Mouse (Mus musculus) forebrain, embryonic 14.5 days (tissue): Measurements from ENCODE around the gene Lrp1. TPM values are rescaled to one million over a fixed set of nuclear protein-coding genes. Genes with fewer than 3 reads are reported as not detected.
"Not testable (repeated sequence)": the region's sequence is repeated elsewhere in the genome, so short reads cannot be mapped to it uniquely, and the experiment has no call there.

ENCODE experiments used
- ATAC-seq: fragments of 200-750 bp; cut with Nextera tagmentation; 2 replicates; pipeline ENCODE4 v1.8.0; 2017; ENCODE audit warnings: mild to moderate bottlenecking, moderate library complexity
- DNase-seq: peaks from one replicate; pipeline ENCODE4 v3.0.0-alpha.2; 2015; ENCODE audit warnings: low spot score
- H3K27ac ChIP-seq: fragments of 300-500 bp; sonication (generic); 2 replicates; pipeline ENCODE4 v1.5.1; 2014; ENCODE audit warnings: low read depth, mild to moderate bottlenecking, control low read depth, low read length, moderate library complexity
- H3K27me3 ChIP-seq: fragments of 300-500 bp; sonication (generic); replicated peaks from 2 replicates; pipeline ENCODE4 v1.6.1; 2014; ENCODE audit warnings: low read length, control low read depth, mixed read lengths; ENCODE audit not compliant: control insufficient read depth, insufficient read depth
- H3K36me3 ChIP-seq: fragments of 300-500 bp; sonication (generic); 2 replicates; pipeline ENCODE4 v1.6.1; 2014; ENCODE audit warnings: low read length, control low read depth; ENCODE audit not compliant: control insufficient read depth, insufficient read depth
- H3K4me1 ChIP-seq: fragments of 300-500 bp; sonication (generic); 2 replicates; pipeline ENCODE4 v1.6.1; 2014; ENCODE audit warnings: antibody characterized with exemption, low read length, control low read depth; ENCODE audit not compliant: control insufficient read depth, insufficient read depth
- H3K4me2 ChIP-seq: fragments of 300-500 bp; sonication (generic); 2 replicates; pipeline ENCODE4 v1.6.1; 2014; ENCODE audit warnings: mild to moderate bottlenecking, control low read depth, low read length
- H3K4me3 ChIP-seq: fragments of 300-500 bp; sonication (generic); 2 replicates; pipeline ENCODE4 v1.5.1; 2014; ENCODE audit warnings: low read depth, low read length, control low read depth
- H3K9ac ChIP-seq: fragments of 300-500 bp; sonication (generic); 2 replicates; pipeline ENCODE4 v1.6.1; 2014; ENCODE audit warnings: mild to moderate bottlenecking, low read length, control low read depth, moderate library complexity
- H3K9me3 ChIP-seq: fragments of 300-500 bp; sonication (generic); replicated peaks from 2 replicates; pipeline ENCODE4 v1.6.1; 2016; ENCODE audit warnings: low read length, control low read depth, mixed read lengths; ENCODE audit not compliant: control insufficient read depth
- WGBS: fragments of 180-500 bp; shearing (Covaris S2); extraction: QIAGEN DNeasy Blood & Tissue Kit; methylation state at CpG from one replicate; pipeline ENCODE4 v1.1.7; 2014; 5-methylcytosine and 5-hydroxymethylcytosine counted together
- polyA plus RNA-seq: library from polyadenylated mRNA; unstranded; fragments of >200 nt; fragmentation: Nextera tagmentation; extraction: Ambion mirVana; gene quantifications from 2 replicates; pipeline ENCODE4 v1.2.1, GENCODE M21; 2014

Lrp1 gene
- polyA plus RNA-seq, 1 experiment from 2014 or later = 60.2 TPM

DNA sequence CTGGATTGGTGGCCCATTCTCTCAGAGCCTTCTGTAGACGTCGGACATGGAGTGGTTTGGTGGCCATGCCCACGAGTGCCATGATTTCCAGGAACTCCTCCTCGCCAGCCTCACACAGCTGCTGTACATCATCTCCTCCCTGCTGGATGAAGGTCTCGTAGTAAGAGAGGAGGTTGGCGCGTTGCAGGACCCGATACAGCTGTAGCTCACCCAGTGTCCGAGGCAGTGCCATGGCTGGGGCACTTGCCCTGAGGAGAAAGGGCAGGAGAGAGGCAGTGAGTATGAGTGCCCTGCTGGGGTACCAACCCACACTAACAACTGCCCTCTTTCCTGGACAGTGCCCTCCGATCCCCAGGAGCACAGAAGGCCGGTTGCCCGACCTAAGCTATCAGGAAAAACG, 43.9 kb upstream of the Lrp1 start:
- Histone ChIP-seq H3K4me3 (no peak overlapping the region), H3K27me3 (peaks cover 60% of the 10 kb centered on the region), H3K4me2 (no peak overlapping the region), H3K4me1 (peaks cover 20% of the 10 kb centered on the region), H3K9me3 (no peaks in the 10 kb centered on the region), H3K9ac (no peak overlapping the region), H3K27ac (no peak overlapping the region), H3K36me3 (no peaks in the 10 kb centered on the region)
- 15% methylated on average over 13 of the region's 13 CpGs for WGBS
- ATAC-seq = no peak
- DNase-seq = no peak

GRCm38 (mm10) chr10:127664166-127664565, 43.2 kb upstream of the Lrp1 start:
- peaks cover 20% of the 10 kb centered on the region for H3K4me1 ChIP-seq
- WGBS = 11% methylated on average over 16 of the region's 16 CpGs
- DNase-seq = no peak

GRCm38 (mm10) chr10:127663590-127663989, 42.6 kb upstream of the Lrp1 start:
- Histone ChIP-seq H3K4me2 (no peak overlapping the region), H3K27me3 (peaks cover 60% of the 10 kb centered on the region), H3K4me1 (peaks cover 20% of the 10 kb centered on the region), H3K27ac (no peak overlapping the region), H3K9me3 (no peaks in the 10 kb centered on the region), H3K9ac (no peak overlapping the region), H3K36me3 (no peaks in the 10 kb centered on the region), H3K4me3 (no peak overlapping the region)
- DNase-seq (no peak), ATAC-seq (no peak)
- 22% methylated on average over 5 of the region's 5 CpGs for WGBS

More at GRCm38 (mm10) chr10:127664166-127664565, 43.2 kb upstream of the Lrp1 start:
- no peak overlapping the region for H3K9ac ChIP-seq
- H3K4me2 ChIP-seq = no peak overlapping the region
- no peak for ATAC-seq
- no peak overlapping the region for H3K4me3 ChIP-seq
- no peak overlapping the region for H3K27ac ChIP-seq
- H3K27me3 ChIP-seq = peaks cover 60% of the 10 kb centered on the region
- no peaks in the 10 kb centered on the region for H3K36me3 ChIP-seq
- H3K9me3 ChIP-seq = no peaks in the 10 kb centered on the region

DNA sequence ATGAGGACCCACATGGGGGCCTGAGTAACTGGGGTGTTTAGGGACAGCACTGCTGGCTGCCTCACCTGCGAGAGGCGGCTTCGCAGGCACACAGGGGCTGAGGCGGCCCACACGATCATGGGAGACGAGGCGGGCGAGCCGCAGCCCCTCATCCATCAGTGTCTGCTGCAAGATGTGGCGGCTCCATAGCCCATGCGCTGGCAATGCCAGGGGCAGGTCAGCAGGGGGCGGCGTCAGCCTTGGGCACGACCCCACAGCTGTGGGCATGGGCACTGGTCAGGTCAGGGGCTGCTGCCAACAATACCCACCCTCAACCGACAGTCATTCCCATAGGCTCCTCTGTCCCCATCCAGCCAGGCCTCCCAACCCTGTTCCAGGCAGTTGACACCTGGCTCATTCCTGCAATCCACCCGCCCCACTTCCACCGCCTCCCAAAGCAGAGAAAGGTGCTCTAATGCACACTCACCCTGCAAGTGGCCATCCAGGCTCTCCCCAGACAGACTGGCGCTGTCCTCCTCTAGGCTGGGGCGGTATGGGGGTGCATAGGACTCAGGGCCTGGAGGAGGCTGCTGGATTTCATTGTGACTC, 41.8 kb upstream of the Lrp1 start:
- ATAC-seq (no peak), DNase-seq (no peak)
- no peak overlapping the region for H3K4me3 ChIP-seq
- H3K9me3 ChIP-seq = no peaks in the 10 kb centered on the region
- H3K27me3 ChIP-seq = peaks cover 57% of the 10 kb centered on the region
- H3K36me3 ChIP-seq = no peaks in the 10 kb centered on the region
- H3K4me2 ChIP-seq = no peak overlapping the region
- WGBS = 20% methylated on average over 19 of the region's 19 CpGs
- no peak overlapping the region for H3K9ac ChIP-seq
- H3K27ac ChIP-seq = no peak overlapping the region
- peaks cover 15% of the 10 kb centered on the region for H3K4me1 ChIP-seq

DNA sequence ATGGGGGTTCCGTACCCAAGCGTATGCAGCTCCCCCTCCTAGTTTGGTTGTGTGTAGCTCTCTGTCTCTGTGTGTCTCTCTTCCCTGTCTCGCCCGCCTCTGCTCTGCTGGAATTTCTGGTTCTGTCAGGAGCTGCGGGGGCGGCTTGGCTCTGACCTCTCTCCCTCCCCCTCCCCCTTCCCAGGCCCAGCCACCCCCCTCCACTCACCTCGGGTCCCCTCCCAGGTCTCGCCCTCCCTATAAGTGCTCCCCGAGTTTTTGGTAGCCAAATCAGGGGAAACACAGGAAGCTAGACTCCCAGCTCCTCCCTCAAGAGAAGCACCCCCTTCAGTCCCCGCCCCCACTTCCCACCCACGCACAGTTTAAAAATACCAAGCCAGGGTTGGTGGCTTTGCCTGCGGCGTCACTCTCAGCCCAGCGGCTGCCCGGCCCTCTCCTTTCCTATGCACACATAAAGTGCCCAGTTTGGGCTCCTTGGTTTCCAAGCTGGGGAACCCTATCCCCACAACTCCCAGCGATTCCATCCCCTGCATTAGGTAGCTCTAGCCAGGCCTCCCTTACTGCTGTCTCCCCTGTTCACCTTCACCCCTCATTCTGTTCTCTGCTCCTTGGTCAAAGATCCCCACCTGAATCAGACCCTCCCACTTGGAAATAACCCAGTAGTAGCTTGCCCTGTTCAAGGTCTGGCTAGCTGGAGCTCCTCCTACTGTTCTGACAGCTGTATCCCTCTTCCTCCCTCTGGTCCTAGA, 41.1 kb upstream of the Lrp1 start:
- H3K27ac ChIP-seq = no peak overlapping the region
- no peaks in the 10 kb centered on the region for H3K36me3 ChIP-seq
- ATAC-seq = no peak
- no peak overlapping the region for H3K4me3 ChIP-seq
- peaks cover 12% of the 10 kb centered on the region for H3K4me1 ChIP-seq
- DNase-seq = no peak
- H3K9me3 ChIP-seq = no peaks in the 10 kb centered on the region
- H3K27me3 ChIP-seq = peaks cover 51% of the 10 kb centered on the region
- H3K4me2 ChIP-seq = peak overlapping the region; percentile 17; the same call in 1 of the 2 replicates
- WGBS = 15% methylated on average over 15 of the region's 16 CpGs
- no peak overlapping the region for H3K9ac ChIP-seq

DNA sequence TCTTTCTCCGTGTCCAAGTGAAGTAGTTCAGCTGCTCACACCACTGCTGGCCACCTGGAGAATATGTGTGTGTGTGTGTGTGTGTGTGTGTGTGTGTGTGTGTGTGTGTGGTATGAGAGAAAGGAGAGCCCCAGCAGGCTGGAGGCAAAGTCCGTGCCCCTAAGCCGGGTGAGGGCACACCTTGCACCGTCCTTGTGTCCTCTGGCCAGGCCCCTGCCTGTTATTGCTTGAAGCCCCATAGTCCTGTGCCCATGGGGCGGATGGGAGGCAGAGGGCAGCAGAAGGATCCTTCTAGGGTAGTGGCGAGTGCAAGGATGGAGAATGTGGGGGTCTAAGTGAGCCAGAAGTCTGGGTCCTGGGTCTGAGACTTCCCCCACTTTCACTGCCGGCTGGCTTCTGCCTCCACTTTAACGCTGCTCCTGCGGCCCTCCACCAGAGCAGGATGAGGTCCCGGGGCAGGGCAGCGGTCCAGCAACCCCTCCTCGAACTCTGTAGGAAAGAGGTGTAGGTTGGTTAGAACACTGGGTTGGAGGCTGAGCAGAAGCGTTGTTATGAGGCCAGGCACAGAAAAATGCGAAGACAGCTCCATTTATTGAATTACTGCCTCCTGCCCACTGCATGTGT, 40.5 kb upstream of the Lrp1 start:
- H3K4me2 ChIP-seq = peak overlapping the region; percentile 17; the same call in 1 of the 2 replicates
- H3K9me3 ChIP-seq = no peaks in the 10 kb centered on the region
- WGBS = 22% methylated on average over 14 of the region's 14 CpGs
- H3K9ac ChIP-seq = no peak overlapping the region
- peaks cover 44% of the 10 kb centered on the region for H3K27me3 ChIP-seq
- H3K27ac ChIP-seq = no peak overlapping the region
- ATAC-seq = no peak
- H3K36me3 ChIP-seq = no peaks in the 10 kb centered on the region
- DNase-seq = no peak
- no peak overlapping the region for H3K4me3 ChIP-seq
- peaks cover 9% of the 10 kb centered on the region for H3K4me1 ChIP-seq

- ATAC-seq (no peak), DNase-seq (no peak)
- Histone ChIP-seq H3K9me3 (no peaks in the 10 kb centered on the region), H3K36me3 (no peaks in the 10 kb centered on the region), H3K9ac (no peak overlapping the region), H3K4me1 (peaks cover 2% of the 10 kb centered on the region; the same call in 1 of the 2 replicates), H3K27ac (no peak overlapping the region), H3K27me3 (peaks cover 26% of the 10 kb centered on the region), H3K4me3 (no peak overlapping the region), H3K4me2 (no peak overlapping the region)
- 50% methylated on average over 1 of the region's 1 CpGs for WGBS
Measured at GRCm38 (mm10) chr10:127659551-127659950, 38.6 kb upstream of the Lrp1 start.

- H3K4me2 ChIP-seq = no peak overlapping the region
- no peaks in the 10 kb centered on the region for H3K36me3 ChIP-seq
- no peak overlapping the region for H3K9ac ChIP-seq
- no peak overlapping the region for H3K27ac ChIP-seq
- H3K9me3 ChIP-seq = no peaks in the 10 kb centered on the region
- 21% methylated on average over 6 of the region's 6 CpGs for WGBS
- no peak overlapping the region for H3K4me3 ChIP-seq
- DNase-seq (no peak), ATAC-seq (no peak)
- peaks cover 2% of the 10 kb centered on the region; the same call in 1 of the 2 replicates for H3K4me1 ChIP-seq
- H3K27me3 ChIP-seq = peaks cover 11% of the 10 kb centered on the region
Measured at GRCm38 (mm10) chr10:127658076-127658475, 37.1 kb upstream of the Lrp1 start.

DNA sequence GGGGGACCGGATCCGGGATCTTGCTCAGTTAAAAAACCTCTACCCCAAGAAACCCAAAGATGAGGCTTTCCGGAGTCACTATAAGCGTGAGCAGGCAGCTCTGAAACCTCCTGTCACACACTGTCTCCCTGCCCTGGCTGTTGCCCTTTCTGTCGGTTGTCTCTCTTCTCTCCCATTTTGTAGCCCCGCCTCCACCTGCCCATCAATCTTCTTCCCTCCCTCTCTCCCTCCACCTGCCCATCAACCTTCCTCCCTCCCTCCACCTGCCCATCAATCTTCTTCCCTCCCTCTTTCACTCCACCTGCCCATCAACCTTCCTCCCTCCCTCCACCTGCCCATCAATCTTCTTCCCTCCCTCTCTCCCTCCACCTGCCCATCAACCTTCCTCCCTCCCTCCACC, 36.7 kb upstream of the Lrp1 start:
- ATAC-seq, H3K9me3 ChIP-seq, H3K4me1 ChIP-seq, H3K27ac ChIP-seq, DNase-seq, H3K4me3 ChIP-seq, H3K9ac ChIP-seq, H3K4me2 ChIP-seq, H3K27me3 ChIP-seq, H3K36me3 ChIP-seq: not testable (repeated sequence)
- WGBS = 50% methylated on average over 6 of the region's 6 CpGs
